Mouse (Mus musculus) neural tube, embryonic 14.5 days (tissue): ENCODE results near the gene Gm28043. TPM values are rescaled to one million over a fixed set of nuclear protein-coding genes. Genes with fewer than 3 reads are reported as not detected.

Source experiments
- ATAC-seq: fragments of 200-750 bp; cut with Nextera tagmentation; 2 replicates; pipeline ENCODE4 v1.8.0; 2017; ENCODE audit warnings: low read depth, mild to moderate bottlenecking, moderate TSS enrichment, moderate library complexity
- H3K27ac ChIP-seq: fragments of 300-500 bp; sonication (generic); 2 replicates; pipeline ENCODE4 v1.5.1; 2014; ENCODE audit warnings: low read depth, mild to moderate bottlenecking, control low read depth, low read length, moderate library complexity, mixed read lengths
- H3K27me3 ChIP-seq: fragments of 300-500 bp; sonication (generic); 2 replicates; pipeline ENCODE4 v1.6.1; 2014; ENCODE audit warnings: low read length; ENCODE audit not compliant: control insufficient read depth, insufficient read depth
- H3K36me3 ChIP-seq: fragments of 300-500 bp; sonication (generic); 2 replicates; pipeline ENCODE4 v1.6.1; 2014; ENCODE audit warnings: low read length, mixed read lengths; ENCODE audit not compliant: control insufficient read depth, insufficient read depth
- H3K4me1 ChIP-seq: fragments of 300-500 bp; sonication (generic); 2 replicates; pipeline ENCODE4 v1.6.1; 2014; ENCODE audit warnings: low read length; ENCODE audit not compliant: control insufficient read depth, insufficient read depth
- H3K4me2 ChIP-seq: fragments of 300-500 bp; sonication (generic); 2 replicates; pipeline ENCODE4 v1.6.1; 2014; ENCODE audit warnings: mild to moderate bottlenecking, low read depth, low read length, control low read depth
- H3K4me3 ChIP-seq: fragments of 300-500 bp; sonication (generic); 2 replicates; pipeline ENCODE4 v1.5.1; 2014; ENCODE audit warnings: low read depth, low read length, control low read depth, mixed read lengths
- H3K9ac ChIP-seq: fragments of 300-500 bp; sonication (generic); replicated peaks from 2 replicates; pipeline ENCODE4 v1.6.1; 2014; ENCODE audit warnings: low read depth, mild to moderate bottlenecking, control low read depth, low read length, mixed read lengths
- H3K9me3 ChIP-seq: fragments of 300-500 bp; sonication (generic); 2 replicates; pipeline ENCODE4 v1.6.1; 2016; ENCODE audit warnings: low read length; ENCODE audit not compliant: control insufficient read depth
- WGBS: fragments of 180-500 bp; shearing (Covaris S2); extraction: QIAGEN DNeasy Blood & Tissue Kit; methylation state at CpG from one replicate; pipeline ENCODE4 v1.1.7; 2014; 5-methylcytosine and 5-hydroxymethylcytosine counted together
- polyA plus RNA-seq: library from polyadenylated mRNA; unstranded; fragments of >200 nt; fragmentation: Nextera tagmentation; extraction: Ambion mirVana; gene quantifications from 2 replicates; pipeline ENCODE4 v1.2.1, GENCODE M21; 2014

The Gm28043 gene
- polyA plus RNA-seq, 1 experiment from 2014 or later, result 1.7 TPM

DNA sequence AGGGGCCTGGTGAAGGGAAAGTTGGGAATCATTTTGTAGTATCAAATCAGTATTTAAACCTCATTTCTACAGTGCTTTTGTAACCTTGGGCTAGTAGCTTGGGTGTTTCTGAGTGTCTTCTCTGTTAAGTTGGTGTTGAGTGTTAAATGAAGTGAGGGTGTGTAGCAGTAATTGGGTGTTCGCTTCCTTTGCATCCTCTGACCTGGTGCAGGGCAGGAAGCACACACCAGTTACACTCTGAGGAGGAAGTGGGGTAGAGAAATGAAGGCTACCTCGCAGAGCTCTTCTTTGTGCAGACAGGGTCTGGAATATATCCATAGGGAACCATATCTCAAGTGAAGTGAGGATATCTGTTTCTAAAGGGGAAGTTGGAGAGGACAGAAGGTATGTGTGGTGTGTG lies 66.2 kb downstream of the Gm28043 start:
- no peak overlapping the region for H3K9ac ChIP-seq
- H3K4me2 ChIP-seq, result no peak overlapping the region
- no peaks in the 10 kb centered on the region for H3K9me3 ChIP-seq
- 0 out of 2 replicates have a peak overlapping the region, but pooled peaks have one; percentile 10 for H3K27ac ChIP-seq
- ATAC-seq, result no peak
- no peak overlapping the region for H3K4me3 ChIP-seq
- H3K27me3 ChIP-seq, result no peaks in the 10 kb centered on the region
- peaks cover 52% of the 10 kb centered on the region for H3K36me3 ChIP-seq
- WGBS, result 86% methylated on average over 2 of the region's 2 CpGs
- H3K4me1 ChIP-seq, result no peaks in the 10 kb centered on the region

DNA sequence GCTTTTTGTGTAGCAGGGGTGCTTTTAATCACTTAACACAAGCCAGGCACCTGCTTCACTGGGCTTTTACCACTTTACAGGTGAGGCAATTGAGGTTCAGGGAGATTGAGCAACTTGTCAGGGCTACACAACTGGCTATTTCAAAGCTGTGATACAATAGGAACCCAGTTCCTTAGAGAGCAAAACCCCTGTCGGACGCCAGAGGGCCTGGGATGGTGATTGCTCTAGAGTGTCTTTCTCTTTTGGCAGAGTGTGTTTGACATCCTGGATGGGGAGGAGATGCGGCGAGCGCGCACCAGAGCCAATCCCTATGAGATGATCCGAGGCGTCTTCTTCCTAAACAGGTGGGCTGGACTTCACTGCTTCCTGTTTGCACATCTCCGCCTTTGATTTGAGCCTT lies 67.0 kb downstream of the Gm28043 start:
- Histone ChIP-seq H3K9ac (no peak overlapping the region), H3K4me1 (no peaks in the 10 kb centered on the region), H3K27ac (no peak overlapping the region), H3K4me2 (no peak overlapping the region), H3K4me3 (no peak overlapping the region), H3K36me3 (peaks cover 49% of the 10 kb centered on the region), H3K27me3 (no peaks in the 10 kb centered on the region), H3K9me3 (no peaks in the 10 kb centered on the region)
- 97% methylated on average over 9 of the region's 9 CpGs for WGBS
- ATAC-seq, result no peak

- Histone ChIP-seq H3K27me3 (no peaks in the 10 kb centered on the region), H3K9ac (no peak overlapping the region), H3K27ac (no peak overlapping the region), H3K4me1 (no peaks in the 10 kb centered on the region), H3K9me3 (no peaks in the 10 kb centered on the region), H3K36me3 (peaks cover 47% of the 10 kb centered on the region), H3K4me2 (no peak overlapping the region), H3K4me3 (no peak overlapping the region)
- WGBS, result 73% methylated on average over 7 of the region's 7 CpGs
- no peak for ATAC-seq
Observed at GRCm38 (mm10) chr17:29682261-29682660, 67.6 kb downstream of the Gm28043 start.

GRCm38 (mm10) chr17:29683127-29683526 lies 68.5 kb downstream of the Gm28043 start:
- H3K36me3 ChIP-seq, result peaks cover 47% of the 10 kb centered on the region
- ATAC-seq, result no peak
- H3K9ac ChIP-seq, result no peak overlapping the region
- H3K9me3 ChIP-seq, result no peaks in the 10 kb centered on the region
- H3K4me2 ChIP-seq, result no peak overlapping the region
- WGBS, result 70% methylated on average over 2 of the region's 2 CpGs
- no peaks in the 10 kb centered on the region for H3K27me3 ChIP-seq
- no peak overlapping the region for H3K27ac ChIP-seq
- no peak overlapping the region for H3K4me3 ChIP-seq
- no peaks in the 10 kb centered on the region for H3K4me1 ChIP-seq

- WGBS, result 89% methylated on average over 4 of the region's 4 CpGs
- no peaks in the 10 kb centered on the region for H3K27me3 ChIP-seq
- H3K36me3 ChIP-seq, result peaks cover 44% of the 10 kb centered on the region
- no peak overlapping the region for H3K9ac ChIP-seq
- H3K27ac ChIP-seq, result no peak overlapping the region
- H3K4me1 ChIP-seq, result no peaks in the 10 kb centered on the region
- no peaks in the 10 kb centered on the region for H3K9me3 ChIP-seq
- H3K4me3 ChIP-seq, result no peak overlapping the region
- no peak for ATAC-seq
- no peak overlapping the region for H3K4me2 ChIP-seq
Observed at GRCm38 (mm10) chr17:29684275-29684674, 69.6 kb downstream of the Gm28043 start.

DNA sequence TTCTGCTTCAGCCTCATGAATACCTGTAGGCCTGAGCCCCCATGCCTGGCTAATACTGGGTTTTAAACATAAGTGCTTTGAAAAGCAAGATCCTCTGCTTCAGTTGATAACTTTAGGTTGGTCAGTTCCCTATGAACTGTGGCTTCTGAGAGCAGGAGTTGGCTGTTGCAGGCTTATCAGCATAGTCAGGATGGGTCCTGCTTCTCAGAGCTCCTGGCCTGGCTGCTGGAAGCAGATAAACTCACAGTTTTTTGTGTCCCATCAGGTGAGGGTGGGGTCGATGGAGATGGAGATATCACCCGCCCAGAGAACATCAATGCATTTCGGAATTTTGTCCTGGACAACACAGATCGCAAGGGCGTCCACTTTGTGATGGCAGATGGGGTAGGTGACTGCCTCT lies 72.1 kb downstream of the Gm28043 start:
- ATAC-seq, result no peak

GRCm38 (mm10) chr17:29687373-29687772 lies 72.7 kb downstream of the Gm28043 start:
- no peak overlapping the region for H3K4me3 ChIP-seq
- H3K4me2 ChIP-seq, result no peak overlapping the region
- 71% methylated on average over 6 of the region's 6 CpGs for WGBS
- no peak for ATAC-seq
- peaks cover 47% of the 10 kb centered on the region; the same call in 1 of the 2 replicates for H3K36me3 ChIP-seq
- no peaks in the 10 kb centered on the region for H3K27me3 ChIP-seq
- H3K4me1 ChIP-seq, result no peaks in the 10 kb centered on the region
- H3K9me3 ChIP-seq, result no peaks in the 10 kb centered on the region
- H3K27ac ChIP-seq, result no peak overlapping the region
- H3K9ac ChIP-seq, result no peak overlapping the region; the same call in 1 of the 2 replicates

More for the DNA sequence above, 72.1 kb downstream of the Gm28043 start:
- no peak overlapping the region for H3K27ac ChIP-seq
- no peaks in the 10 kb centered on the region for H3K9me3 ChIP-seq
- peaks cover 52% of the 10 kb centered on the region; the same call in 1 of the 2 replicates for H3K36me3 ChIP-seq
- H3K4me3 ChIP-seq, result no peak overlapping the region
- H3K9ac ChIP-seq, result no peak overlapping the region
- no peak overlapping the region for H3K4me2 ChIP-seq
- H3K4me1 ChIP-seq, result no peaks in the 10 kb centered on the region
- H3K27me3 ChIP-seq, result no peaks in the 10 kb centered on the region
- 96% methylated on average over 5 of the region's 5 CpGs for WGBS

GRCm38 (mm10) chr17:29688610-29689009 lies 73.9 kb downstream of the Gm28043 start:
- no peaks in the 10 kb centered on the region for H3K4me1 ChIP-seq
- WGBS, result 93% methylated on average over 10 of the region's 10 CpGs
- no peaks in the 10 kb centered on the region for H3K9me3 ChIP-seq
- peaks cover 39% of the 10 kb centered on the region; the same call in 1 of the 2 replicates for H3K36me3 ChIP-seq
- H3K27me3 ChIP-seq, result no peaks in the 10 kb centered on the region
- no peak for ATAC-seq
- H3K9ac ChIP-seq, result no peak overlapping the region
- no peak overlapping the region for H3K27ac ChIP-seq
- H3K4me2 ChIP-seq, result no peak overlapping the region
- H3K4me3 ChIP-seq, result no peak overlapping the region

DNA sequence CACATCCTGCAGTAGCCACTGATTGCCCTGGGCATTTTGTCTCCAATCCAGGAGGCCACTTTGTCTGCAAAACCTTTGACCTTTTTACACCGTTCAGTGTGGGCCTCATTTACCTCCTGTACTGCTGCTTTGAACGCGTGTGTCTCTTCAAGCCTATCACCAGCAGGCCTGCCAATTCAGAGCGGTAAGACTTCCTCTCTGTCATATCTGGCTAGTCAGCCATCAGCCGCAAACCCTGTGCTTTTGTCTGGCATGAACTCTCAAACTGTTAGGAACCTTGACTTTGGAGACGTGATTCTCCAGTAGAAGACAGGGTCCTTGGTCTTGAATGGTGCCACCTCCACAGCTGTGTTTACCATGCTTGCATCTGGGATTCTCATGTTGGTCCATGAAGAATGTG lies 75.6 kb downstream of the Gm28043 start:
- H3K27ac ChIP-seq, result no peak overlapping the region
- H3K9me3 ChIP-seq, result no peaks in the 10 kb centered on the region
- no peak overlapping the region for H3K4me2 ChIP-seq
- peaks cover 47% of the 10 kb centered on the region for H3K36me3 ChIP-seq
- WGBS, result 67% methylated on average over 6 of the region's 6 CpGs
- H3K4me1 ChIP-seq, result no peaks in the 10 kb centered on the region
- H3K9ac ChIP-seq, result no peak overlapping the region
- H3K4me3 ChIP-seq, result no peak overlapping the region
- H3K27me3 ChIP-seq, result no peaks in the 10 kb centered on the region
- no peak for ATAC-seq
